Mouse (Mus musculus): Measurements from ENCODE around the gene Akt3. TPM values are rescaled to one million over a fixed set of nuclear protein-coding genes. Genes with fewer than 3 reads are reported as not detected.

Gene Akt3
- polyA plus RNA-seq, 1 experiment from 2014 or later = 29.6 TPM

DNA sequence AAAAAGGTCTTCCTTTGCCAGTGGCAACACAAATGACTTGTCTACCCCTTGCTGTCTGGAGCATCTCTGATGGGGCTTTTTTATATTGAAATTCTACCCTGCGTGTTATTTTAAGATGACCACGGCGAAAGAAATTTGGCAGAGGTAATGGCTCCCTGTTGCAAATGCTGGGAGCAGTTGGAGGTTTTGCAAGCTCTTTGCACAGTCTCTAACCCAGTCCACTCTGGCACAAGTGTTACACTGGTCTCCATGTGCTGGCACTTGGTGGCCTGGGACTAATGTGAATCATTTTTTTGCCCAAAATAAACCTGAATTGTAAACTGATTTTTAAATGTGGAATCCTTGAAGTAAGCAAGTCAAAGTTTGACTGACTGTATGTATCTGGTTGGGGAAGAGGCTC, 244.2 kb downstream of the Akt3 start:
- no peaks in the 10 kb centered on the region for H3K27me3 ChIP-seq
- CTCF ChIA-PET = interaction anchor here (1.5 to 1.7 kb wide), 2 partner anchors 9 to 15 kb away, joined by 4 to 6 read pairs; no protein-coding TSS in a partner anchor
- in situ Hi-C loops (cut with MboI; ENCODE audit: low pct_unique_long_range_greater_than_20kb) = no loop called here
- TF ChIP-seq CTCF (IDR thresholded peaks at IDR 0.05) = no peak
- no peak for DNase-seq (ENCODE audit: low read depth, low spot score)
- POLR2A ChIA-PET = no interaction called here
- no peak for ATAC-seq

DNA sequence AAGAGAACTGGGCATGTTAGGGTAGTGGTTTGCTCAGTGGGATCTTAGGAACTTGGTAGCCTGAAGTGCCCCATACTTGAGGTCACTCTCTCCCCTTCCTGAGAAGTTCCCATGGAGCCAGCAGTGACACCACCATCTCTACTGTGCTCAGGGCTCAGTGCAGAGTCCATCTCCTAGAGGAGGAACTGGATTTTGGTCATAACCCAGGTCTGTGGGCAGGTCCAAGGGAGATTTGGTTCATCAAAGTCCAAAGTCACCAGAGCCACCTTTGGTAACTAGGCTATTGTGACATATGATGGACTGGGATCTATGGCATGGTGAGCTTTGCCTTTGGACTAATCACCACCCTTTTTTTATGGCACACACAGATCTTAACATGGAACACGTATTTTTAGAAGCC, 244.7 kb downstream of the Akt3 start:
- no peaks in the 10 kb centered on the region for H3K27me3 ChIP-seq
- no peak for ATAC-seq
- CTCF ChIA-PET = interaction anchor here (1.5 kb wide), 1 partner anchor 9 kb away, joined by 4 read pairs; no protein-coding TSS in a partner anchor
- no peak for TF ChIP-seq CTCF (IDR thresholded peaks at IDR 0.05)
- POLR2A ChIA-PET = no interaction called here
- DNase-seq (ENCODE audit: low read depth, low spot score) = no peak
- in situ Hi-C loops (cut with MboI; ENCODE audit: low pct_unique_long_range_greater_than_20kb) = no loop called here

DNA sequence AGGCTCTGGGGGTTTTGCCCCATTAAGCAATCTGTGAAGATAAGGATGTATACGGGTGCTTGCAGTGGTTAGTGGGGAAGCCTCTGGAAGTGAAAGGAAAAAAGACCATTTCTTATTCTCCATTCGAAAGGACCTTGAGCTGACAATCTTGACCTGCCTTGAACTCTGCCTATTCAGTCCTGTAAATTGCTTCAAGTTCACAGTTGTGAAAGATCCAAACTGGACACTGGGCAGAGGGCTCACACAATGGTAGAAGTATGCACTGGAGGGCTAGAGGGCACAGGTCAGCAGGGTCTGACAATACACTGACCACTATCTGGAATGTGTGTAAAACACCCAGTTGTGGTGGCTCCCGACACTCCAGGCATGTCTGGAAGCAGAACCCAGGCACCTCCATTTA, 245.2 kb downstream of the Akt3 start:
- ATAC-seq (no peak), DNase-seq (ENCODE audit: low read depth, low spot score) (no peak)
- in situ Hi-C loops (cut with MboI; ENCODE audit: low pct_unique_long_range_greater_than_20kb) = no loop called here
- TF ChIP-seq CTCF (IDR thresholded peaks at IDR 0.05) = no peak
- H3K27me3 ChIP-seq = no peaks in the 10 kb centered on the region
- CTCF ChIA-PET = interaction anchor here (1.0 to 1.5 kb wide), 2 partner anchors 10 to 17 kb away, joined by 4 read pairs; no protein-coding TSS in a partner anchor
- POLR2A ChIA-PET = no interaction called here

DNA sequence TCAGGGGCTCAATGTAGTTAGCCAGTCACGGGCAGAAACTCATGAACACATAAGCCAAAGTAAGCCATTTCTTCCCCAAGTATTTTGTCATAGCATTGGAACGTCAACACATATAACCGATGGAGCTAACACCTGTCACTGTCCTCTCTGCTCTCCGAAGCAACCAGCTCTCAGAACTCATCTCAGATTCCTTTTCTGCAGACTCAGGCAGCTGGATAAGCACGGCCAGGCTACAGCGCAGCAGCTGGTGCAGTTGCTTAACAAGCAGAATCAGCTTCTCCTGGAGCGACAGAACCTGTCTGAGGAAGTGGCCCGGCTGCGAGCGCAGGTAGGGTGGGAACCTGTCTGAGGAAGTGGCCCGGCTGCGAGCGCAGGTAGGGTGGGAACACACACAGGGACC, 246.3 kb downstream of the Akt3 start:
- ChIA-PET POLR2A (interaction anchor here (0.5 kb wide), 1 partner anchor 40 kb away, joined by 3 read pairs; no protein-coding TSS in a partner anchor), CTCF (interaction anchor here (0.7 kb wide), 1 partner anchor 16 kb away, joined by 3 read pairs; no protein-coding TSS in a partner anchor)
- ATAC-seq (no peak), DNase-seq (ENCODE audit: low read depth, low spot score) (no peak)
- H3K27me3 ChIP-seq = no peaks in the 10 kb centered on the region
- TF ChIP-seq CTCF (IDR thresholded peaks at IDR 0.05) = no peak
- in situ Hi-C loops (cut with MboI; ENCODE audit: low pct_unique_long_range_greater_than_20kb) = no loop called here

DNA sequence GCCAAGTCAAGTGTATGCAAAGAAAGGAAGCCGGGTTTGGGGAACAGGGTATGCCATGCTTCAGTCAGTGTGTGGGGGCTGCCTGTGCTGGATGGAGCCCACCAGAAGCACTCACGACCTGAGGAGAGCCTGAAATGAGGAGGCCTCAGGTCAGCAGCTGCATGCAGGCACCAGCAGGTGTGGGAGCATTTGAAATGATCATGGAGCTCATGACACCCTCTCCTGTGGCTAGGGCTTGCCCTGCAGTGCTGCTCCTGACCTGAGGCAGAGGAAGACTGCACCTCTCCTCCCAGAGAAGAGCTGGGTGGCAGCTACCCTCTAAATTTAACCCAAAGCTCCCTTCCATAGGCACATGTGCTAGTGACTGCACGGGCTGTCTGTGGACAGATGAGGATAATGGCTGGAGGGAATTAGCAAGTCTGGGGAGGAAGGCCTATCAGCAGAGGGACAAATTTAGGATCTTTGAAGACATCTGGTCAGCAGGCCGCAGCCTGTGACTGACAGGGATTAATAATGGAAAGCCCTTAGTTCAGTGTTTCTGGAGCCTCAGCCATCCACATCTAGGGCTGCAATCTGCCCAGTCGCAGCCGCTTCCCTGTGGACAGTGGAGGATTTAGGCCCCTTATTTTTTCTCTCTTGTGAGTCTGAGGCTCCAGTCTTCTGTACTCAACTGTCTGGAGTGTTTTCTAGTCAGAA, 247.2 kb downstream of the Akt3 start:
- CTCF ChIA-PET = no interaction called here
- ATAC-seq = no peak
- no peaks in the 10 kb centered on the region for H3K27me3 ChIP-seq
- no peak for TF ChIP-seq CTCF (IDR thresholded peaks at IDR 0.05)
- POLR2A ChIA-PET = no interaction called here
- DNase-seq (ENCODE audit: low read depth, low spot score) = no peak
- in situ Hi-C loops (cut with MboI; ENCODE audit: low pct_unique_long_range_greater_than_20kb) = no loop called here

DNA sequence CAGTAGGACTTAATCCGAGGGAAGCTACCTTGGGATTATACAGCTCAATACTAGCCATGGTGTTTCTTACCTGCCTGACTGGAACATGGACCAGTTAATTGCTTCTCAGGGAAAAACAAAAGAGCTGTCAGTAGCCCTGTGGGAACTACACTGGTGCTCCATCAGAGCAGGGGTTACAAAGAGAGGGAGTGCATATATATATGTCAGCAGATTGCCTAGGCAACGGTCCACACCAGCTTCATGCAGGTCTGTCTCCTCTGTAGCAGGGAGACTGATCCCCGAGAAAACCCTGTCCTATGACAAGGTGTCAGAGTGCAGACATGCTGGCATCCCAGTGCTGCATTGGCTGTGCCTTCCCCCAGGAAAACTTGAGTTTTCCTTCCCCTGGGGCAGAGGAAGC, 248.0 kb downstream of the Akt3 start:
- TF ChIP-seq CTCF (IDR thresholded peaks at IDR 0.05) = no peak
- ATAC-seq (no peak), DNase-seq (ENCODE audit: low read depth, low spot score) (no peak)
- H3K27me3 ChIP-seq = no peaks in the 10 kb centered on the region
- in situ Hi-C loops (cut with MboI; ENCODE audit: low pct_unique_long_range_greater_than_20kb) = no loop called here
- POLR2A ChIA-PET = no interaction called here
- CTCF ChIA-PET = interaction anchor here (1.3 kb wide), 1 partner anchor 11 kb away, joined by 4 read pairs; no protein-coding TSS in a partner anchor

DNA sequence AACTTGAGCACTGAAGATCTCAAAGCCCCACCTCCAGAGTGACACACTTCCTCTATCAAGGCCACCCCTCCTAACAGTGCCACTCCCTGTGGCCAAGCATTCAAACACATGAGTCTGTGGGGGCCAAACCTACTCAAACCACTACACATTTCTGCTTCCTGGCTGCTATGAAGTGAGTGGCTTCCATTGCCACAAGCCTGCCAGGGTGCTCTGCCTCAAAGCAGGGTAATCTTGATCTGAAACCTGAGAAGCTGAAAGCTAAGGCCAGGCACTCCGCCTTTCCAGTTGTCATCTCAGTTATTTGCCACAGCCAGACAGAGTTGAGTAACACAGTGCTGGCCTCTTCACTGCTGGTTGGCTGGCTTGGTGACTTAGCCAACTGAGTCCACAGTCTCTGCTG, 249.2 kb downstream of the Akt3 start:
- ChIA-PET POLR2A (no interaction called here), CTCF (interaction anchor here (1.3 kb wide), 1 partner anchor 10 kb away, joined by 4 read pairs; no protein-coding TSS in a partner anchor)
- no peak for DNase-seq (ENCODE audit: low read depth, low spot score)
- TF ChIP-seq CTCF (IDR thresholded peaks at IDR 0.05) = no peak
- in situ Hi-C loops (cut with MboI; ENCODE audit: low pct_unique_long_range_greater_than_20kb) = no loop called here
- no peak for ATAC-seq
- no peaks in the 10 kb centered on the region for H3K27me3 ChIP-seq

DNA sequence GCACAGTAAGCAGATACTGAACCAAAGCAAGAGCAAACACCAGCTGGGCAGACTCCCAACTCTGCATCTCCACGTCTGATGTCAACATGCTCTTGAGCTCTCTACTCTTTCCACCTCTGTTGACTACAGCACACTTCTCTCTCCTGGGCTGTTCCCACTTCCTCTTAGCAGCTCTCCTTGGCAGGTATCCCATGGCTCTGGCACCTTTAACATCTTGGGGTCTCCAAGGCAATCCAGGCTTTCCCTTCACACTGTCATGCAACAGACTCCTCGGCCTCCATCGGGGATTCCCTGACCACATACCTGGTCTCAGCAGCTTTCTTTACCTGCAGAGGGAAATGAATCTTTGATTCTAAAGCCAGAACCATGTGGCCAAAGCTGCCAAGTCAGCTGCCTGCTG, 250.6 kb downstream of the Akt3 start:
- POLR2A ChIA-PET = no interaction called here
- DNase-seq (ENCODE audit: low read depth, low spot score) (no peak), ATAC-seq (no peak)
- no peak for TF ChIP-seq CTCF (IDR thresholded peaks at IDR 0.05)
- CTCF ChIA-PET = interaction anchor here (1.5 kb wide), 1 partner anchor 9 kb away, joined by 4 read pairs; no protein-coding TSS in a partner anchor
- in situ Hi-C loops (cut with MboI; ENCODE audit: low pct_unique_long_range_greater_than_20kb) = no loop called here
- H3K27me3 ChIP-seq = no peaks in the 10 kb centered on the region

DNA sequence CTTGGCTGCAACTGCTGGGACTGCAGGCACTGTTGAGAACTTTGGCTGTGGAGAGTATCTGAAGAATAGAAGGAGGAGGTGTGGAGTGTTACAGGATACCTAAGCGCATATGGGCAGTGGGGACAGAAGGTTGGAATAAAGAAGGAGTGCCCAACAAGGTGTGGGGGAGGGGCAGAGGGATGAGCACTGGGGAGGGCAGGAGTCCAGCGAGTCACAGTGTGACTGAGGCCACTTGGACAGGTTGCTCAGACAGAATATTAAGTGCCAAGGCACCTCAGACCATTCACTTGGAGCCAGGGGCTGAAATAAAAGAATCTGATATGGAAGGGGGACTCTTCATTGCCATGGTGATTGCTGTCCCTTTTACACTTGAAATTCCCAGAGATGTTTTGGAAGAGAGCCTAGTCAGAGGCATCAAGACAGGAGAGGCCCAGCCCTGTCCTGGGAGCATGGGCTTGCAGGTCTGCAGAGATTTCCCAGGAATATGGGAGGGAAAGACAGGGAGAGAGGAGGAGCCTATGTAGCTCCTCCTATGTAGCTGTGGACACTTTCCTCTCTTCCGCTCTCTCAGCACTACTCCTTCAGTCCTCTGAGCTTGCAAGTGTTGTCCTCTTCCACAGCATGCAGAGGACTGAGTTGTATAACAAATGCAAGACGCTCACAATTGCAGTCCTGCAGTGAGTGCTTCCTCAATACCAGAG, 253.8 kb downstream of the Akt3 start:
- CTCF ChIA-PET = interaction anchor here (1.0 kb wide), 1 partner anchor 8 kb away, joined by 3 read pairs; no protein-coding TSS in a partner anchor
- POLR2A ChIA-PET = no interaction called here
- no peak for DNase-seq (ENCODE audit: low read depth, low spot score)
- TF ChIP-seq CTCF (IDR thresholded peaks at IDR 0.05) = no peak
- ATAC-seq = no peak
- H3K27me3 ChIP-seq = no peaks in the 10 kb centered on the region
- in situ Hi-C loops (cut with MboI; ENCODE audit: low pct_unique_long_range_greater_than_20kb) = no loop called here

DNA sequence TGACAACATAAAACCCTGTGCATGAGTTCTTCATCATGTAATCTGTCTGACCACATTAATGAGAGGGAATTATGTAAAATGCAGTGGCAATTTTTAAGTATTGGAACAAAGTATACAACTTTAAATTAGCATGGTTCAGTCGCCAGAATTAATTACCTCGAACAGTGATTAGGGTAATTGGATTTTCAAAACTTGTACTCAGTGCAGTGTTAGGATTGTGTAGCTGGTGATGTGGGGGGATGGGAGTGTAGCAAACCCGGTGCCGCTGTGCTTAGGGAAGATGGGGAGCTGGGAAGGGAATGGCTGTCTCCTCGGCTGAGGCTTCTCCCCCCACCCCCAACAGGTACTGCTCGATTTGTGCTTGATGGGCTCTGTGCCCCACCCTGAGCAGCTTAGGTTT, 255.1 kb downstream of the Akt3 start:
- no peak for DNase-seq (ENCODE audit: low read depth, low spot score)
- ChIA-PET POLR2A (interaction anchor here (0.7 kb wide), 1 partner anchor 24 kb away, joined by 3 read pairs; no protein-coding TSS in a partner anchor), CTCF (no interaction called here)
- TF ChIP-seq CTCF (IDR thresholded peaks at IDR 0.05) = no peak
- ATAC-seq = no peak
- in situ Hi-C loops (cut with MboI; ENCODE audit: low pct_unique_long_range_greater_than_20kb) = no loop called here
- no peaks in the 10 kb centered on the region for H3K27me3 ChIP-seq

DNA sequence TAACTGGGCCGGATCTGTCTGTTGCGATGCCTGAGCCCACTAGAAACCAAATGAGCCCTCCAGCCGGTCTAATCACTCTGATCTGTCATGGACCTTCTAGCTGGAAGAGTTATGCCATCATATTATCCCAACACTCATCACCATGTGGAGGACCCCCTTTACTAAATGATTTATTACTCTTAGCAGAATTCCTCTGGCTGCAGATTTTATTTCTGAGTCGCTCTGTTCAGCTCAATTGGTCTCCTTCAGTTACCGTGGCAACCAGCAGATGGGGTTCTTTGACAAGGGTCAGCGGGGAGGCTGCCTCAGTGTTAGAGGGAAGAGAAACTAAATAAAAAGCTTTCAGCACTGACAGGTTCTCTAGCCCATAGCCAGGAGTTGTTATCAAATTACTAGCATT, 259.0 kb downstream of the Akt3 start:
- ChIA-PET CTCF (interaction anchor here (1.6 kb wide), 1 partner anchor 10 kb away, joined by 4 read pairs; no protein-coding TSS in a partner anchor), POLR2A (no interaction called here)
- DNase-seq (ENCODE audit: low read depth, low spot score) (no peak), ATAC-seq (no peak)
- in situ Hi-C loops (cut with MboI; ENCODE audit: low pct_unique_long_range_greater_than_20kb) = no loop called here
- no peak for TF ChIP-seq CTCF (IDR thresholded peaks at IDR 0.05)
- no peaks in the 10 kb centered on the region for H3K27me3 ChIP-seq
